Mouse (Mus musculus): Measurements from ENCODE around the gene Cdh18.

- TF ChIP-seq TAL1 (IDR thresholded peaks at IDR 0.05; ENCODE audit: low read length) (no peak), GATA1 (IDR thresholded peaks at IDR 0.05; ENCODE audit: low read length) (no peak)
Observed at GRCm38 (mm10) chr15:23164869-23165268, 616.0 kb downstream of the Cdh18 start.
